Mouse (Mus musculus) CH12.LX (cell line): ENCODE measurements around the gene Elovl3. TPM values are rescaled to one million over a fixed set of nuclear protein-coding genes. Genes with fewer than 3 reads are reported as not detected.
"Not testable (repeated sequence)": the region's sequence is repeated elsewhere in the genome, so short reads cannot be mapped to it uniquely, and the experiment has no call there.

Source experiments
- DNase-seq: peaks from one replicate; pipeline ENCODE4 v3.0.0-alpha.2; 2013; ENCODE audit errors: extremely low read depth
- H3K27ac ChIP-seq: 2 replicates; pipeline ENCODE4 v1.5.1; 2012; ENCODE audit warnings: low read depth, mild to moderate bottlenecking, control low read depth, moderate library complexity; ENCODE audit not compliant: insufficient read depth
- H3K27me3 ChIP-seq: replicated peaks from 2 replicates; pipeline ENCODE3; 2012; ENCODE audit warnings: inconsistent platforms
- H3K36me3 ChIP-seq, 2 experiments: replicated peaks in 1 of 2; 2 replicates each; pipeline versions ENCODE3 to v1.6.1; 2012; ENCODE audit warnings: inconsistent platforms in 1 of 2, low read length in 1 of 2, mild to moderate bottlenecking in 1 of 2, mixed read lengths in 1 of 2, moderate library complexity in 1 of 2; ENCODE audit not compliant: control insufficient read depth in 1 of 2, insufficient read depth in 1 of 2
- H3K4me1 ChIP-seq, 2 experiments: 2 replicates each; pipeline ENCODE4 v1.6.1; 2012; ENCODE audit warnings: inconsistent platforms in 1 of 2, moderate library complexity in 1 of 2; ENCODE audit not compliant: insufficient read depth in 2 of 2, control insufficient read depth in 1 of 2
- H3K4me2 ChIP-seq: 2 replicates; pipeline ENCODE4 v1.6.1; 2012; ENCODE audit warnings: low read depth, mild to moderate bottlenecking, control low read depth; ENCODE audit not compliant: poor library complexity, insufficient read depth, severe bottlenecking
- H3K4me3 ChIP-seq, 3 experiments: fragments of 150-350 bp in 1 of 3; sonication (generic) in 1 of 3; replicated peaks in 1 of 3; 2 replicates each; pipeline versions ENCODE3 to v1.5.1; 2011 to 2012; ENCODE audit warnings: low read depth in 2 of 3, low read length in 2 of 3, mild to moderate bottlenecking in 2 of 3, moderate library complexity in 2 of 3, control low read depth in 1 of 3, improper control_type of control experiment in 1 of 3, inconsistent platforms in 1 of 3, mixed read lengths in 1 of 3; ENCODE audit not compliant: poor library complexity in 1 of 3
- H3K79me2 ChIP-seq: replicated peaks from 2 replicates; pipeline ENCODE4 v1.6.1; 2012; ENCODE audit warnings: mild to moderate bottlenecking, moderate library complexity; ENCODE audit not compliant: control insufficient read depth, poor library complexity, insufficient read depth, severe bottlenecking; ENCODE audit errors: extremely low read depth
- H3K9ac ChIP-seq: 2 replicates; pipeline ENCODE4 v1.6.1; 2012; ENCODE audit warnings: low read depth, mild to moderate bottlenecking, control low read depth, moderate library complexity; ENCODE audit not compliant: insufficient read depth
- H3K9me3 ChIP-seq: replicated peaks from 2 replicates; pipeline ENCODE3; 2012; ENCODE audit warnings: low read length, inconsistent platforms, mixed read lengths
- CHD1 ChIP-seq: IDR thresholded peaks from 2 replicates; pipeline ENCODE4 v1.6.1; 2012; ENCODE audit warnings: low read depth, low read length, improper control_type of control experiment, inconsistent platforms
- CHD2 ChIP-seq: IDR thresholded peaks from 2 replicates; pipeline ENCODE4 v1.6.1; 2011; ENCODE audit warnings: low read length, improper control_type of control experiment
- CTCF ChIP-seq, 2 experiments: IDR thresholded peaks in 1 of 2; conservative IDR thresholded peaks in 1 of 2; 2 replicates each; pipeline ENCODE4 v1.5.1; 2011 to 2012; ENCODE audit warnings: low read depth in 2 of 2, low read length in 2 of 2, improper control_type of control experiment in 1 of 2, inconsistent platforms in 1 of 2, mild to moderate bottlenecking in 1 of 2, moderate library complexity in 1 of 2
- ELF1 ChIP-seq: IDR thresholded peaks from 2 replicates; pipeline ENCODE4 v1.6.1; 2014; ENCODE audit warnings: low read depth, mild to moderate bottlenecking, inconsistent platforms, low read length, improper control_type of control experiment
- EP300 ChIP-seq: IDR thresholded peaks from 2 replicates; pipeline ENCODE4 v1.6.1; 2011; ENCODE audit warnings: low read length, improper control_type of control experiment
- ETS1 ChIP-seq: conservative IDR thresholded peaks from 2 replicates; pipeline ENCODE4 v1.6.1; 2012; ENCODE audit warnings: low read depth, mild to moderate bottlenecking, inconsistent platforms, low read length, improper control_type of control experiment, moderate library complexity
- JUND ChIP-seq: conservative IDR thresholded peaks from 2 replicates; pipeline ENCODE4 v1.6.1; 2011; ENCODE audit warnings: low read depth, low read length, improper control_type of control experiment
- KAT2A ChIP-seq: IDR thresholded peaks from 2 replicates; pipeline ENCODE4 v1.6.1; 2012; ENCODE audit warnings: low read length, improper control_type of control experiment, inconsistent platforms; ENCODE audit not compliant: insufficient replicate concordance
- MAFK ChIP-seq: IDR thresholded peaks from 2 replicates; pipeline ENCODE4 v1.6.1; 2011; ENCODE audit warnings: low read length, improper control_type of control experiment; ENCODE audit not compliant: insufficient replicate concordance
- MAX ChIP-seq: IDR thresholded peaks from 2 replicates; pipeline ENCODE4 v1.6.1; 2011; ENCODE audit warnings: low read length, improper control_type of control experiment
- MAZ ChIP-seq: IDR thresholded peaks from 2 replicates; pipeline ENCODE4 v1.6.1; 2012; ENCODE audit warnings: low read depth, mild to moderate bottlenecking, inconsistent platforms, low read length, improper control_type of control experiment, moderate library complexity
- NELFE ChIP-seq: IDR thresholded peaks from 2 replicates; pipeline ENCODE4 v1.6.1; 2011; ENCODE audit warnings: low read depth, low read length, improper control_type of control experiment
- NRF1 ChIP-seq: IDR thresholded peaks from 2 replicates; pipeline ENCODE4 v1.6.1; 2014; ENCODE audit warnings: low read depth, mild to moderate bottlenecking, inconsistent platforms, low read length, improper control_type of control experiment, moderate library complexity
- RAD21 ChIP-seq: IDR thresholded peaks from 2 replicates; pipeline ENCODE4 v1.6.1; 2011; ENCODE audit warnings: low read depth, mild to moderate bottlenecking, low read length, improper control_type of control experiment, moderate library complexity
- TCF12 ChIP-seq: IDR thresholded peaks from 2 replicates; pipeline ENCODE4 v1.6.1; 2014; ENCODE audit warnings: low read depth, mild to moderate bottlenecking, inconsistent platforms, low read length, improper control_type of control experiment
- UBTF ChIP-seq: IDR thresholded peaks from 2 replicates; pipeline ENCODE4 v1.6.1; 2012; ENCODE audit warnings: low read depth, mild to moderate bottlenecking, inconsistent platforms, low read length, improper control_type of control experiment, moderate library complexity
- USF2 ChIP-seq: conservative IDR thresholded peaks from 2 replicates; pipeline ENCODE4 v1.6.1; 2011; ENCODE audit warnings: low read depth, low read length, improper control_type of control experiment
- ZKSCAN1 ChIP-seq: IDR thresholded peaks from 2 replicates; pipeline ENCODE4 v1.6.1; 2012; ENCODE audit warnings: low read depth, inconsistent platforms, low read length, improper control_type of control experiment, borderline replicate concordance
- ZNF384 ChIP-seq: IDR thresholded peaks from 2 replicates; pipeline ENCODE4 v1.6.1; 2012; ENCODE audit warnings: low read depth, low read length, improper control_type of control experiment, inconsistent platforms
- dilution Hi-C: fragments of 300-500 bp; cut with MboI; formaldehyde crosslinking; loops from 2 replicates; pipeline ENCODE4 v1.14.3; 2020; ENCODE audit warnings: low sequenced_read_pairs; ENCODE audit not compliant: extremely low pct_unique_long_range_greater_than_20kb, extremely low pct_ligation_motif_present
- in situ Hi-C: fragments of 300-500 bp; cut with MboI; formaldehyde crosslinking; loops from 3 replicates; pipeline ENCODE4 v1.14.3; 2019; ENCODE audit warnings: low sequenced_read_pairs, low pct_ligation_motif_present, low pct_unique_long_range_greater_than_20kb, mixed read lengths
- polyA plus RNA-seq: library from polyadenylated mRNA; unstranded; fragments of >175 nt; gene quantifications from 2 replicates; pipeline ENCODE4 v1.2.1, GENCODE M21; 2012; ENCODE audit warnings: low read depth; ENCODE audit not compliant: insufficient read length
- total RNA-seq, 2 experiments: library from RNA; depleted of rRNA; stranded (reverse); fragments of 300-350 nt in 1 of 2; fragments of >200 nt in 1 of 2; gene quantifications; 2 replicates each; pipeline ENCODE4 v1.2.3; 2012 to 2014

Elovl3 gene
- total and polyA plus RNA-seq, 3 experiments: not detected

DNA sequence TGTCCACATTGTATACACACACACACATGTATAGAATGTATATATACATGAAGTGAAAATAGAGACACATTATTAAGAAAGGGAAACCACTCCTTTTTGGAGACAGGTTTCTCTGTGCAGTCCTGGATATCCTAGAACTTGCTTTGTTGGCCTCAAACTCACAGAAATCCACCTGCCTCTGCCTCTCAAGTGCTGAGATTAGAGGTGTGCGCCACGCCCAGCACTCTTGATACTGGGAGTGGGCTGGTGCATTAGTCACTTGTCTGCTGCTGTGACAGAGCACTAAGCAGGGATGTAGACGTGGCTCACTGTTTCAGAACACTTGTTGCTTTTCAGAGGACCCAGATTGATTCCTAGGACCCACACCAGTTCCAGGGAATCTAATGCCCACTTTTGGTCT is 34.3 kb downstream of the Elovl3 start:
- Histone ChIP-seq H3K9ac (no peak overlapping the region), H3K36me3 (peaks cover 26 to 58% of the 10 kb centered on the region in 2 experiments), H3K4me2 (no peak overlapping the region), H3K79me2 (peaks cover 7% of the 10 kb centered on the region; the same call in 1 of the 2 replicates), H3K4me3 (no peak overlapping the region), H3K27me3 (no peaks in the 10 kb centered on the region), H3K27ac (no peak overlapping the region), H3K4me1 (no peaks in the 10 kb centered on the region), H3K9me3 (peaks cover under 1% of the 10 kb centered on the region)
- no peak for DNase-seq
- dilution Hi-C loops (no loop called here), in situ Hi-C loops (no loop called here)
- no peak for TF ChIP-seq NELFE
- no peak for TF ChIP-seq ETS1
- no peak for TF ChIP-seq ELF1
- TF ChIP-seq TCF12: no peak
- no peak for TF ChIP-seq JUND
- no peak for TF ChIP-seq MAX
- no peak for TF ChIP-seq RAD21
- no peak for TF ChIP-seq ZNF384
- TF ChIP-seq USF2: no peak
- no peak for TF ChIP-seq KAT2A
- no peak for TF ChIP-seq MAFK
- TF ChIP-seq NRF1: no peak
- TF ChIP-seq UBTF: no peak
- no peak for TF ChIP-seq EP300
- TF ChIP-seq MAZ: no peak
- TF ChIP-seq CTCF (conservative IDR thresholded peaks at IDR 0.05 in 1 of 2, IDR thresholded peaks at IDR 0.05 in 1 of 2; ENCODE audit: low read depth in 2 of 2, low read length in 2 of 2): no peak
- no peak for TF ChIP-seq ZKSCAN1
- no peak for TF ChIP-seq CHD2
- no peak for TF ChIP-seq CHD1

GRCm38 (mm10) chr19:46167169-46167568 is 35.5 kb downstream of the Elovl3 start:
- H3K79me2 ChIP-seq, H3K9me3 ChIP-seq, H3K27ac ChIP-seq, DNase-seq, H3K4me1 ChIP-seq, H3K9ac ChIP-seq, in situ Hi-C loops, H3K27me3 ChIP-seq, dilution Hi-C loops, H3K4me3 ChIP-seq, H3K4me2 ChIP-seq: not testable (repeated sequence)
- H3K36me3 ChIP-seq: peaks cover 33 to 69% of the 10 kb centered on the region in 2 experiments
